Mouse (Mus musculus) lung, postnatal 0 days (tissue): ENCODE measurements around the gene Nr2f2. TPM values are rescaled to one million over a fixed set of nuclear protein-coding genes. Genes with fewer than 3 reads are reported as not detected.

ENCODE experiments used
- ATAC-seq: fragments of 200-750 bp; cut with Nextera tagmentation; 2 replicates; pipeline ENCODE4 v1.8.0; 2017; ENCODE audit warnings: moderate library complexity
- DNase-seq: peaks from one replicate; pipeline ENCODE4 v3.0.0-alpha.2; 2016; ENCODE audit warnings: low spot score
- H3K27ac ChIP-seq: fragments of 300-500 bp; sonication (generic); 2 replicates; pipeline ENCODE4 v1.5.1; 2014; ENCODE audit warnings: antibody characterized with exemption, mild to moderate bottlenecking, low read length, mixed read lengths
- H3K27me3 ChIP-seq: fragments of 300-500 bp; sonication (generic); replicated peaks from 2 replicates; pipeline ENCODE4 v1.6.1; 2014; ENCODE audit warnings: low read length, mixed read lengths; ENCODE audit not compliant: insufficient read depth
- H3K36me3 ChIP-seq: fragments of 300-500 bp; sonication (generic); 2 replicates; pipeline ENCODE4 v1.6.1; 2014; ENCODE audit warnings: low read length, mixed read lengths; ENCODE audit not compliant: insufficient read depth
- H3K4me1 ChIP-seq: fragments of 300-500 bp; sonication (generic); 2 replicates; pipeline ENCODE4 v1.6.1; 2014; ENCODE audit warnings: antibody characterized with exemption, low read depth, low read length, mixed read lengths; ENCODE audit not compliant: insufficient read depth
- H3K4me2 ChIP-seq: fragments of 300-500 bp; sonication (generic); replicated peaks from 2 replicates; pipeline ENCODE4 v1.6.1; 2014; ENCODE audit warnings: low read depth, mild to moderate bottlenecking, low read length, moderate library complexity, mixed read lengths
- H3K4me3 ChIP-seq: fragments of 300-500 bp; sonication (generic); 2 replicates; pipeline ENCODE4 v1.5.1; 2014; ENCODE audit warnings: low read depth, low read length
- H3K9ac ChIP-seq: fragments of 300-500 bp; sonication (generic); replicated peaks from 2 replicates; pipeline ENCODE4 v1.6.1; 2014; ENCODE audit warnings: low read depth, mild to moderate bottlenecking
- H3K9me3 ChIP-seq: fragments of 300-500 bp; sonication (generic); 2 replicates; pipeline ENCODE4 v1.6.1; 2016; ENCODE audit warnings: low read length, mixed read lengths
- CTCF ChIP-seq: IDR thresholded peaks from 2 replicates; pipeline ENCODE4 v1.5.1; 2016; ENCODE audit warnings: antibody characterized with exemption, mild to moderate bottlenecking
- EP300 ChIP-seq: IDR thresholded peaks from 2 replicates; pipeline ENCODE4 v1.6.1; 2016; ENCODE audit warnings: antibody characterized with exemption, mild to moderate bottlenecking, control low read depth
- WGBS: fragments of 180-500 bp; shearing (Covaris S2); extraction: QIAGEN DNeasy Blood & Tissue Kit; methylation state at CpG from one replicate; pipeline ENCODE4 v1.1.7; 2014; 5-methylcytosine and 5-hydroxymethylcytosine counted together
- polyA plus RNA-seq: library from polyadenylated mRNA; unstranded; fragments of >200 nt; fragmentation: Nextera tagmentation; extraction: Ambion mirVana; gene quantifications from 2 replicates; pipeline ENCODE4 v1.2.1, GENCODE M21; 2015

Nr2f2 gene
- polyA plus RNA-seq, 1 experiment from 2014 or later = 72.7 TPM

- H3K27me3 ChIP-seq = no peaks in the 10 kb centered on the region
- no peak for ATAC-seq
- DNase-seq = no peak
- no peaks in the 10 kb centered on the region for H3K36me3 ChIP-seq
- no peak overlapping the region for H3K9ac ChIP-seq
- H3K9me3 ChIP-seq = no peaks in the 10 kb centered on the region
- TF ChIP-seq CTCF (no peak), EP300 (no peak)
- WGBS = 57% methylated on average over 3 of the region's 3 CpGs
- H3K4me3 ChIP-seq = no peak overlapping the region
- no peak overlapping the region for H3K4me2 ChIP-seq
- no peak overlapping the region for H3K27ac ChIP-seq
- no peaks in the 10 kb centered on the region for H3K4me1 ChIP-seq
Observed at GRCm38 (mm10) chr7:70408814-70409213, 42.3 kb upstream of the Nr2f2 start.

- 63% methylated on average over 11 of the region's 11 CpGs for WGBS
- no peak for TF ChIP-seq EP300
- TF ChIP-seq CTCF = no peak
- H3K36me3 ChIP-seq = no peaks in the 10 kb centered on the region
- ATAC-seq (no peak), DNase-seq (no peak)
- H3K9ac ChIP-seq = no peak overlapping the region
- no peaks in the 10 kb centered on the region for H3K9me3 ChIP-seq
- H3K4me1 ChIP-seq = no peaks in the 10 kb centered on the region
- no peak overlapping the region for H3K27ac ChIP-seq
- no peaks in the 10 kb centered on the region for H3K27me3 ChIP-seq
- no peak overlapping the region for H3K4me3 ChIP-seq
- no peak overlapping the region for H3K4me2 ChIP-seq
Observed at GRCm38 (mm10) chr7:70407123-70407522, 40.6 kb upstream of the Nr2f2 start.

- no peaks in the 10 kb centered on the region for H3K27me3 ChIP-seq
- H3K4me3 ChIP-seq = no peak overlapping the region
- ATAC-seq (no peak), DNase-seq (no peak)
- H3K27ac ChIP-seq = no peak overlapping the region
- no peak overlapping the region for H3K9ac ChIP-seq
- no peak for TF ChIP-seq CTCF
- no peaks in the 10 kb centered on the region for H3K4me1 ChIP-seq
- no peak overlapping the region for H3K4me2 ChIP-seq
- no peaks in the 10 kb centered on the region for H3K36me3 ChIP-seq
- no peaks in the 10 kb centered on the region for H3K9me3 ChIP-seq
- WGBS = 79% methylated on average over 11 of the region's 11 CpGs
Observed at GRCm38 (mm10) chr7:70406527-70406926, 40.0 kb upstream of the Nr2f2 start.

GRCm38 (mm10) chr7:70405466-70405865 is 38.9 kb upstream of the Nr2f2 start:
- TF ChIP-seq EP300 = no peak
- TF ChIP-seq CTCF = no peak
- no peak overlapping the region for H3K27ac ChIP-seq
- no peak overlapping the region for H3K9ac ChIP-seq
- no peaks in the 10 kb centered on the region for H3K36me3 ChIP-seq
- DNase-seq (no peak), ATAC-seq (no peak)
- H3K27me3 ChIP-seq = no peaks in the 10 kb centered on the region
- no peaks in the 10 kb centered on the region for H3K4me1 ChIP-seq
- H3K4me2 ChIP-seq = no peak overlapping the region
- WGBS = 51% methylated on average over 2 of the region's 2 CpGs
- H3K4me3 ChIP-seq = no peak overlapping the region
- no peaks in the 10 kb centered on the region for H3K9me3 ChIP-seq

GRCm38 (mm10) chr7:70382828-70383227 is 16.3 kb upstream of the Nr2f2 start:
- Histone ChIP-seq H3K27ac (no peak overlapping the region), H3K4me3 (no peak overlapping the region), H3K27me3 (no peaks in the 10 kb centered on the region), H3K36me3 (no peaks in the 10 kb centered on the region), H3K9me3 (no peaks in the 10 kb centered on the region), H3K4me2 (no peak overlapping the region), H3K9ac (no peak overlapping the region), H3K4me1 (no peaks in the 10 kb centered on the region)
- ATAC-seq (no peak; the same call in 1 of the 2 replicates), DNase-seq (peak; percentile 51)
- TF ChIP-seq CTCF (no peak), EP300 (peak; percentile 65)
- 51% methylated on average over 4 of the region's 4 CpGs for WGBS

- H3K4me2 ChIP-seq = no peak overlapping the region
- WGBS = 90% methylated on average over 14 of the region's 14 CpGs
- H3K27me3 ChIP-seq = no peaks in the 10 kb centered on the region
- H3K36me3 ChIP-seq = no peaks in the 10 kb centered on the region
- ATAC-seq = no peak
- H3K4me3 ChIP-seq = no peak overlapping the region
- H3K27ac ChIP-seq = no peak overlapping the region
- no peaks in the 10 kb centered on the region for H3K4me1 ChIP-seq
- DNase-seq = no peak
- no peaks in the 10 kb centered on the region for H3K9me3 ChIP-seq
- H3K9ac ChIP-seq = no peak overlapping the region
- no peak for TF ChIP-seq CTCF
- no peak for TF ChIP-seq EP300
Observed at GRCm38 (mm10) chr7:70381409-70382244, 15.1 kb upstream of the Nr2f2 start.
